Mouse (Mus musculus) brain, embryonic 18.5 days (tissue): Measurements from ENCODE around the gene Slit3.

Source experiments
- DNase-seq: peaks from one replicate; pipeline ENCODE4 v3.0.0-alpha.2; 2012; ENCODE audit warnings: low read depth, low spot score

Slit3 gene

GRCm38 (mm10) chr11:35345696-35346480 lies 224.9 kb downstream of the Slit3 start:
- DNase-seq, result no peak

GRCm38 (mm10) chr11:35348099-35348498 lies 227.1 kb downstream of the Slit3 start:
- DNase-seq, result no peak

- DNase-seq, result no peak
Observed at GRCm38 (mm10) chr11:35350968-35351367, 229.9 kb downstream of the Slit3 start.

- DNase-seq, result no peak
Observed at GRCm38 (mm10) chr11:35351376-35351775, 230.4 kb downstream of the Slit3 start.

- DNase-seq, result no peak
Observed at GRCm38 (mm10) chr11:35355811-35356210, 234.8 kb downstream of the Slit3 start.

GRCm38 (mm10) chr11:35361071-35361470 lies 240.0 kb downstream of the Slit3 start:
- no peak for DNase-seq

GRCm38 (mm10) chr11:35362975-35363374 lies 242.0 kb downstream of the Slit3 start:
- DNase-seq, result no peak

GRCm38 (mm10) chr11:35364469-35364868 lies 243.4 kb downstream of the Slit3 start:
- DNase-seq, result no peak

- DNase-seq, result no peak
Observed at GRCm38 (mm10) chr11:35365510-35365931, 244.5 kb downstream of the Slit3 start.

GRCm38 (mm10) chr11:35366611-35367010 lies 245.6 kb downstream of the Slit3 start:
- DNase-seq, result no peak

- no peak for DNase-seq
Observed at GRCm38 (mm10) chr11:35367248-35367647, 246.2 kb downstream of the Slit3 start.

- no peak for DNase-seq
Observed at GRCm38 (mm10) chr11:35369964-35370363, 248.9 kb downstream of the Slit3 start.

GRCm38 (mm10) chr11:35370705-35371104 lies 249.7 kb downstream of the Slit3 start:
- DNase-seq, result no peak

- no peak for DNase-seq
Observed at GRCm38 (mm10) chr11:35372410-35372809, 251.4 kb downstream of the Slit3 start.

- no peak for DNase-seq
Observed at GRCm38 (mm10) chr11:35375072-35375471, 254.0 kb downstream of the Slit3 start.

- DNase-seq, result no peak
Observed at GRCm38 (mm10) chr11:35378802-35379201, 257.8 kb downstream of the Slit3 start.

GRCm38 (mm10) chr11:35379407-35379806 lies 258.4 kb downstream of the Slit3 start:
- no peak for DNase-seq

- no peak for DNase-seq
Observed at GRCm38 (mm10) chr11:35380766-35381165, 259.7 kb downstream of the Slit3 start.

GRCm38 (mm10) chr11:35385444-35385843 lies 264.4 kb downstream of the Slit3 start:
- no peak for DNase-seq

GRCm38 (mm10) chr11:35387826-35388225 lies 266.8 kb downstream of the Slit3 start:
- no peak for DNase-seq

- DNase-seq, result no peak
Observed at GRCm38 (mm10) chr11:35388471-35388870, 267.4 kb downstream of the Slit3 start.

GRCm38 (mm10) chr11:35389341-35389740 lies 268.3 kb downstream of the Slit3 start:
- DNase-seq, result no peak

GRCm38 (mm10) chr11:35389780-35390435 lies 268.9 kb downstream of the Slit3 start:
- no peak for DNase-seq
